Mouse (Mus musculus) mesoderm, embryonic 11.5 days (tissue): ENCODE data around the gene Tnrc6c.

ENCODE experiments used
- DNase-seq: peaks from one replicate; pipeline ENCODE4 v3.0.0-alpha.2; 2012; ENCODE audit warnings: low read depth, low spot score

Gene Tnrc6c

GRCm38 (mm10) chr11:117728841-117729240, 74.8 kb downstream of the Tnrc6c start:
- DNase-seq, result peak; percentile 34

GRCm38 (mm10) chr11:117729341-117729740, 75.3 kb downstream of the Tnrc6c start:
- DNase-seq, result no peak

GRCm38 (mm10) chr11:117729798-117730489, 75.9 kb downstream of the Tnrc6c start:
- DNase-seq, result no peak

- no peak for DNase-seq
Observed at GRCm38 (mm10) chr11:117730490-117730838, 76.4 kb downstream of the Tnrc6c start.

- no peak for DNase-seq
Observed at GRCm38 (mm10) chr11:117731470-117731869, 77.4 kb downstream of the Tnrc6c start.

- DNase-seq, result no peak
Observed at GRCm38 (mm10) chr11:117736037-117736689, 82.1 kb downstream of the Tnrc6c start.

GRCm38 (mm10) chr11:117738123-117738522, 84.0 kb downstream of the Tnrc6c start:
- DNase-seq, result no peak

GRCm38 (mm10) chr11:117741128-117741527, 87.0 kb downstream of the Tnrc6c start:
- DNase-seq, result no peak

- DNase-seq, result no peak
Observed at GRCm38 (mm10) chr11:117742243-117742642, 88.2 kb downstream of the Tnrc6c start.

- no peak for DNase-seq
Observed at GRCm38 (mm10) chr11:117742715-117743114, 88.6 kb downstream of the Tnrc6c start.

GRCm38 (mm10) chr11:117743454-117744030, 89.5 kb downstream of the Tnrc6c start:
- DNase-seq, result peak; percentile 48

- no peak for DNase-seq
Observed at GRCm38 (mm10) chr11:117748628-117749027, 94.5 kb downstream of the Tnrc6c start.

- DNase-seq, result no peak
Observed at GRCm38 (mm10) chr11:117749414-117749813, 95.3 kb downstream of the Tnrc6c start.

- no peak for DNase-seq
Observed at GRCm38 (mm10) chr11:117751544-117751943, 97.5 kb downstream of the Tnrc6c start.

GRCm38 (mm10) chr11:117755891-117756290, 101.8 kb downstream of the Tnrc6c start:
- DNase-seq, result no peak

GRCm38 (mm10) chr11:117759267-117759666, 105.2 kb downstream of the Tnrc6c start:
- no peak for DNase-seq

- DNase-seq, result no peak
Observed at GRCm38 (mm10) chr11:117760374-117761119, 106.5 kb downstream of the Tnrc6c start.

- DNase-seq, result no peak
Observed at GRCm38 (mm10) chr11:117761801-117762200, 107.7 kb downstream of the Tnrc6c start.

- no peak for DNase-seq
Observed at GRCm38 (mm10) chr11:117762246-117762645, 108.2 kb downstream of the Tnrc6c start.

- no peak for DNase-seq
Observed at GRCm38 (mm10) chr11:117764319-117764718, 110.2 kb downstream of the Tnrc6c start.

GRCm38 (mm10) chr11:117765361-117765760, 111.3 kb downstream of the Tnrc6c start:
- DNase-seq, result no peak

- DNase-seq, result no peak
Observed at GRCm38 (mm10) chr11:117766275-117766674, 112.2 kb downstream of the Tnrc6c start.
